Mouse (Mus musculus): ENCODE results near the gene Rev1. TPM values are rescaled to one million over a fixed set of nuclear protein-coding genes. Genes with fewer than 3 reads are reported as not detected.
"Not testable (repeated sequence)": the region's sequence is repeated elsewhere in the genome, so short reads cannot be mapped to it uniquely, and the experiment has no call there.

The Rev1 gene
- total RNA-seq, 2 experiments from 2014 or later: 36.2 to 44.1 TPM

DNA sequence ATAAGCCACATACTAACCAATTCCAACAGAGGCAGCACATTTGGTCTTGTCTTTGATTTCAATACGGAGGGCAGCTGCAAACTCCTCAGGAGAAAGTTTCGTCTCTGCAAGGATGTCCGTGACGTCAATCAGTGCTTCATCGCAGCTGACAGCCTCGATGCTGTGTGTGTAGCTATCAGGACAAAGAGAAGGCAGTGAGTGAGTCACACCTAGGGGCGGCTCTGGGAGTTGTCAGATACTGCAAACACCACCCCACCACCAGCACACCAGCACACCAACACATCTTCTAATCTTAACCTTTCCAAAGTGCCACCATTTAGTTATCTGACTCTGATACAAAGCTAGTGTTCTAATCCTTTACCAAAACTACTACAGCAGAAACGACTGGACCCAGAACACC lies 58.3 kb downstream of the Rev1 start:
- no peak for DNase-seq (ENCODE audit: low spot score in 2 of 2)

DNA sequence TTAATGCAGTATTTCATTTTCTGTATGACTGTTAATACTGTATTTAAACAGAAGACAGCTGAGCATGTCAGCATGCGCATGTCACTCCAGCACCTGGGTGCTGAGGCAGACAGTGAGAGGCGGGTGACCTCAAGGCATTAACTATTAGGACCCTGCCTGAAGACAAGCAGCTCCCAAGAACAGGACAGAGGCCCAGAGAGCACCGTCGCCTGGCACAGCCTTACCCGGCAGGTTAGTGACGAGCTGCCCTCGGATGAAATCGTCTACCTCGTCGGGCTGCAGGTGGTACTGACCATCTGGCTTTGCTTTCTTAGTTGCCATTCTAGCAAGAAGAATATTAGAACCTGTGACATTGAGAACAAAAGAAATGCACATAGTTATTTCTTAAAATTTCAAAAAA lies 62.3 kb downstream of the Rev1 start:
- DNase-seq (ENCODE audit: low spot score in 2 of 2): no peak

DNA sequence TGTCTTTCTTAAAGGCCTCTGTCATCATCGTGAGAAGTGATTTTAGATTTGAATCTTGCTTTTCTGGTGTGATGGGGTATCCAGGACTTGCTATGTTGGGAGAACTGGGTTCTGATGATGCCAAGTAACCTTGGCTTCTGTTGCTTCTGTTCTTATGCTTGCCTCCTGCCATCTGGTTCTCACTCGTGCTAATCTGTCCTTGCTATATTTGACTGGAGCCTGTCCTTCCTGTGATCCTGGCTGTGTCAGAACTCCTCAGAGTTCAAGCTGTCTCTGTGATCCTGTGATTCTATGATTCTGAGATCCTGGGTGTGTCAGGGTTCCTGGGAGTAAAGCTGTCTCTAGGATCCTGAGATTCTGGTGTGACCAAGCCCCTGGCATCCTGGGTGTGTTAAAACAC lies 67.4 kb downstream of the Rev1 start:
- not testable (repeated sequence) for DNase-seq (ENCODE audit: low spot score in 2 of 2)

DNA sequence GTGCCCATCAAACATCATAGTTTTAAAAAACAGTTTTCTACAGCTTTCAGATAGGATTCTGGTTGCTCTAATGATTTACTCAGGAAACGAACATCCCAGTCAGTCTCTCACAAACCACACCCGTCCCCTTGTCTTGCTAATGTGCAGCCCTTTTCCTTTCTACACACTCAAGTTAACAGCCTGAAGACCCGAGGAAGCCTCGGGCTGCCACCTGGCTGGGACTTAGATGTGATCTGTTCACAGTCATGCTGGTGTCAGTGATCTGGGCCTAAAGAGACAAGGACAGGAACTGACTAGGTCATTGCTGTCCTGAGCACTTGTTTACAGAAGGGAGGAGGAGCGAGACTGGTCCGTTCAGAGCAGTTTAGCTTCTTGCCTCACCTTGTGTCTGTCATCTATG lies 71.2 kb downstream of the Rev1 start:
- DNase-seq (ENCODE audit: low spot score in 2 of 2): no peak

DNA sequence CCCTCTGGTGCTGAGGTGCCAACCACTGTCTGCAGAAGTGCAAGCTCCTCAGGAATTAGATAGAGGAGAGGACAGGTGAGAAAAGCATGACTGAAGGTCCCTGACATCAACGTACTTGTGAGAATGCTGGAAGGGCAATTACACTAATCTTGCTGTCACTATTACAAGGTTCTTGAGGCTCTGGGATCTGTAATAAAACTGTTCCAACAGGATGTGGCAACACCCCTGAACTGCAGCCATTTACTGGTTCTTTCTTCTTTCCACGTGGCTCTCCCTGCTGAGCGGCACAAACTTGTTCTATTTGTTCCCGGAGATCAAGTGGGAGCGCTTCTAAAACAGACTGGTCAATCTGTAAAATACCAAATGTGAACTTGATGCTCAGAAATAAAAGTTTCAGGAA lies 74.4 kb downstream of the Rev1 start:
- no peak for DNase-seq (ENCODE audit: low spot score in 2 of 2)

DNA sequence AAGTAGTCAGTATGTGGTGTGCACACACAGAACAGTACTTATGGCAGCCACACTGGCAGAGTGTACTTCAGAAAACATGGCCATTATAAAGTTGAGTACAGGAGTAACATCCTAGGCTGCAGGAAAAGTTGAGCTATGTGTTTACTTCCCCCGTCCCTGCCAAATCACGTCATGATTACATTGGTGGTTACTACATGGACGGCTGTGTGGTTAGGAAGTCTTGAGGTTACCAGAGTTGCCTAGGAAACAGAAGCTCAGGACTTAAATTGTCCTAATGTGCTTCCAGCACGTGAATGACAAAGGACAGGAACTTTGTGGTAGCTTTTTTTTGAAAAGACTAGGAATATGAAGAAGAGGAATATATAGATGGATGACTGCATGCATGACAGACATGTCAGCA lies 80.0 kb downstream of the Rev1 start:
- DNase-seq (ENCODE audit: low spot score in 2 of 2): no peak

DNA sequence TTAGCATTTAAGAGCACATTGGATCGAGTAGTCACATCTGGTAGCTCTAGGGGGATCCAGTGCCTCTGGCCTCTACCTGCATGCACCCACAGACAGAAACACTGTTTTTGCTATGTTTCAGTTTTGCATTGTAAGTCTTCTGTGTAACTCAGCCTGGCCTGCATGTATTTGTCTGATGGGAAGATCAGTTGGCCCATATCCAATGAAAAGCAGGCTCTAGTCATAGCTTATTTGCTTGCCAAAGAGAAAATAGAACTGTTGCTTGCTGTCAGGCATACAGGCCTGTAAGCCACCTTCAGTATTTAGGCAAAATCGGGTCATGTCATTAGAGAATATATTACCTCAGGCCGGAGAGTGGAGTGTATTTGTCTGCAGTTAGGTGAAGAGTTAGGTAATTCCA lies 81.5 kb downstream of the Rev1 start:
- no peak for DNase-seq (ENCODE audit: low spot score in 2 of 2)

DNA sequence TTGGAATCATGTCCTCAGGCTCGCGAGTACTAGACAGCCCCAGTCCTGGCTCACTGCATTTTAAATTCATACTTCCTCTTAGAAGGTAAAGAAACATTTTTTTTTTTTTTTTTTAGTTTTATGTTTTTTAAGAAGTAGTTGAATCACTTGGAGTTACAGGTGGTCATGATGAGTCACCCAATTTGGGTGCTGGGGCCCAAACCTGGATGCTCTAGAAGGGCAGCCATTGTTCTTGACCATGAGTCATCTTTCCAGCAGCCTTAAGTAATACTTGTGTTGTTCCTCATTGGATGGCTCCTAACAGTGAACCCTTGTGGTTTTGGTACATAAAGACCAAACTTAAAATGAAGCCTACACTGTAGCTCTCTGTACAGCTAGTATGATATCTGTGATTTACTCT lies 90.7 kb downstream of the Rev1 start:
- DNase-seq (ENCODE audit: low spot score in 2 of 2): no peak

DNA sequence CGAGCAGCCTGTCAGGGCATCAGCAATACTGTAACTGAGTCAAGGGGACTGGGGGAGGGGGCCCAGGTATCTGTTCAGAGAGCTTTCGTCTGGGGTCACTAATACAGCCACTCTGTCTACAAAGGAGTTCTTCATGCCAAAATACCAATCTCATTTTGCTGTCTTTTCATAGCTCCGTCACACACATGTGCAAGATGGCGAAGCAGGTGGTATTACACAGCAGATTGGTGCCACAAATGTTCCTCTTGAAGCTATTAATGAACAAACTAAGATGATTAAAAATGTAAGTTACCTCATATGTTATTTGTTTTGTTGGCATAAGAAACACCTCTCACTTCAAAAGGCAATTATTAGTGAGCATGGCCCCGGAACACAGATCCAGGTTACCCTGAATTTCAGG lies 92.2 kb downstream of the Rev1 start:
- no peak for DNase-seq (ENCODE audit: low spot score in 2 of 2)

DNA sequence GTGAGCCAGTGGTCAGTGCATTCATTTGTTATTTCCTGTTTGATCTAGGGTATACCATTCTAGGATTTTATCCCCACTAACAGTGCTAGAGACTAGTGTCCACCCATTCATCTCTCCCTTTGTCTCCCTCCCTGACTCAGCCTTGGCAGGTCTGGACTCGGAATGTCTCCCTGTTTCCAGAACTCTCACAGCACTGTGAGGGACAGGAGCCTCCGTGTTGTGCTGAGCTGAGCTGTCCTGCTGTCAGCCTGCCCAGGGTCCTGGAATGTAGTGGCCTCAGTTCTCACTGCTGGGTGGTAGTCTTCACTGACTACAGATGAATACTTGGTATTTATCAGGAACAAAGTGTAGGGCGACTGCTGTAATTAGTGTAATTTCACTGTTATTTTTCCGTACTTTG lies 94.1 kb downstream of the Rev1 start:
- no peak for DNase-seq (ENCODE audit: low spot score in 2 of 2)

DNA sequence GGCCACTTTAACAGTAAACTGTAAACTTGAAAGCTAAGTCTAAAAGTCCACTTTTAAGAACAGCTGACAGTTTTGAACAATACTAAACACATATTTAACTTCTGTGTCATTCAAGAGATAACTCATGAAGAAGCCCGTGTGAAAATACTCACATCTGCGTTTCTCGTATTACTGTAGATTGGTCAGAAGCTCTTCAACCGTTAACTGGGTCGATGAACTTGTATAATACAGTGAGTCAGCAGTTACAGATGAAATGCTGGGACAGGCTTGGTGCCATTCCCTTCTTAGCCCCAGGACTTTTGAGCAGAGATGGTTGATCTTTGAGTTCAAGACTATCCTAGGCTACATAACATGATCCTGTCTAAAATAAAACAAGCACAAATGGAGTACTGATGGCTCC lies 98.2 kb downstream of the Rev1 start:
- no peak for DNase-seq (ENCODE audit: low spot score in 2 of 2)

DNA sequence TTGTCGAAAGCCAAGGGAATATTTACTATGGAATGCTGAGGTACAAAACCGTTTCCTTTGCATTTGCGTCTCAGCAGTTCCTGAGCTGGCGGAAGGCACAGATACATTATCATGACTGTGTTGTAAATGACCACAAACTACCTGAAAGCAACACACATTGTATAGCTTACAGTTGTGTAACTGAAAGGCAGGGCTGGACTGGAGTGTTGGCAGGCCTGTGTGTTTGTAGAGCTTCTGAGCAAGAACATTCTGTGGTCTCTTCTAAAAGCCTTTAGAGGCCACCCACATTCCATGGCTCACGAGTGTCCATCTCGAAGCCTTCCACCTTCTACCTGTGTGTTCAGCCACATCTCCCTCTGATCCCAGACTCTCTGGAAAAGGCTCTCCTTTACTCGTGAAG lies 102.3 kb downstream of the Rev1 start:
- DNase-seq (ENCODE audit: low spot score in 2 of 2): no peak

DNA sequence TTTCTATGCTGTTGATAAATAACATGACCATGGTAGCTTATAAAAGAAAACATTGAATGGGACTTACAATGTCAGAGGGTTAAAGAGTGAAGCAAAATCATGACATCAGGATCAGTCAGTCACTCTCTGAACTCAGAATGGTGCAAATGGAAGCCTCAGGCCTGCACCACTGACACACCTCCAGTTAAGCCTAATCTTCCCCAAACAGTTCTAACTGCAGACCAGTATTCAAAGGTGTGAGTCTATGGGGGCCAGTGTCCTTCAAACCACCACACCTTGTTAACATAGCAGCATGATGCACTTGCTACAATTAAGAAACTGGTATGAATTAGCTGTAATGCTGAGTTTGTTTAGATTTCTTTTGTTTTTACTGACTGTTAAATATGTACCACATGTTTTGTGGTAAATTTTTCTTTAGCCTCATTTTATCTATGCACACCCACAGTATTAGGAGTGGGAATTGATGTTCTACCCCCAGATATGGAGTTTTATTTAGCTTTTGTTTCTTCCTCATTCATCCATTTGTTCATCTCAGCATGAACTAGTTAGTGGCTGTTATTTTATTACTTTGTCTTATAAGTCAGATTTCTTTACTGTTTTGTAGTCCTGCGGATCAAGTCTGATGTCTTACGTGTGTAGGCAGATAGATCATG lies 114.9 kb downstream of the Rev1 start:
- DNase-seq (ENCODE audit: low spot score in 2 of 2): no peak

DNA sequence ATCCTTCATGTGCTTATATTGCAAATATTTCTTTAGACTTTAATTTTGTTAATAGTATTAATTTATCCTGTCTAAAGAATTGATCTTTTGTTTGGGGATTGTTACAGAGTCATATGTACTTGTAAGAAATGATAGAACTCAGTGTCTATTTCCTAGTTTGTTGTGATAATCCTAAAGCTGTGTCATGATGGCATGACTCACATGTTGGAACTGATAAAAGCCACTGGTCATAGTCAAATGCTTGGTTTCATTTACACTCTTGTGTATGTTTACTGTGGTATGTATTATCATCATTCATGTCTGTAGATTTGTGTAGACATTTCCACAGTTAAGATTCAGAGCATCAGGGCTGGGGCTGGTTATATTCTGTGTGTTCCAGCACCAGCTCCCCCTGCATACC lies 117.1 kb downstream of the Rev1 start:
- no peak for DNase-seq (ENCODE audit: low spot score in 2 of 2)

DNA sequence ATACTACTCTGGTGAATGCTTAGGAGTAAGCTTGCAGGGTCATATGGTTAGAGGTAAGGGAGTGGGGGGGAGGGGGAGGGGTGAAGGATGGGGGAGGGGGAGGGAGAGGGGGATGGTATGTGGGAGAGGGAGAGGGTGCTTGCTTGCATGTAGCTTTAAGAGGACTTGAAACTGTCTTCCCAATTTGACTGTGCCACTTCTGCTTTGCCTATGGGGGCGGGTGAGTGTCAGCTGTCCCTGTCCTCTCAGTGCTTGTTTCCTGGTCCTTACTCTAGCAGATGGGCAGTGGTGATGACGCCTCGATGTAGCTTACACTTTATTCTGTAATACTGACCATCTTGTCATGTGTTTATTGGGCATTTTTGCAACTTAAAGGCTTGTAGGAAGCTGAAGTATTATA lies 117.5 kb downstream of the Rev1 start:
- no peak for DNase-seq (ENCODE audit: low spot score in 2 of 2)

DNA sequence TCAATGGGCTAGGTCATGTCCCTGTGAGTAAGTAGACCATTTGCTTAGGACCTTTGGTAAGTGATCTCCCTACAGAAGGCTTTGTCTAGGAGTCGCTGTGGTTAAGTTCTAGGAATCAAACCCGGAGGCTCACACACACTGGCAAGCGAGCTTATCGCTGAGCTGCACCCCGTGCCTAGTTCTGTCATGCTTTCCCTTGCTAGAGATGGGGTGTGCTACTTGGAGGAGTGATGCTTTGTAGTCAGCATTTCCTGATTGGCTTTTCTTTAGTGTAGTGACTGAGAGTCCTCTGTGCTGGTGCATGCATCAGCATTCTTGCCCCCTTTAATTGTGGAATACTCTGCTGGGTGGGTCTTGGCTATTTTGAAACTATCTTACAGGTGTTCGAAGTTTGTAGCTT lies 118.0 kb downstream of the Rev1 start:
- DNase-seq (ENCODE audit: low spot score in 2 of 2): no peak

DNA sequence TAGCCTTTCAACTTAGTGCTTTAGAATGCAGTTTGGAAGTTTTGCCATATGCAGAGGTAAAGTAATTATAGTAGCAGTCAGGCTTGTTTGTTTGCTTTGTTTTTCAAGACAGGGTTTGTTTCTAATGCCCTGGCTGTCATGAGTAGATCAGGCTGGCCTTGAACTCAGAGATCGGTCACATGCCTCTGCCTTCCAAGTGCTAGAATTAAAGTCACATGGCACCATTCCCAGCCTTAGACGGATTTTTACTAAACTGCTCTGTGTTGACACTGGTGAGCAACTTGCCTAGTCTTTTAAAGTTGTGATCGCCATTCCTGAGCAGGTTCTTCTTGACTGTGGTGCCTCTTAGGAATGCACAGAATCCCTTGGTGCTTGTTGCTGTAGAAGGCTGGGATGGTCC lies 122.9 kb downstream of the Rev1 start:
- DNase-seq (ENCODE audit: low spot score in 2 of 2): no peak

DNA sequence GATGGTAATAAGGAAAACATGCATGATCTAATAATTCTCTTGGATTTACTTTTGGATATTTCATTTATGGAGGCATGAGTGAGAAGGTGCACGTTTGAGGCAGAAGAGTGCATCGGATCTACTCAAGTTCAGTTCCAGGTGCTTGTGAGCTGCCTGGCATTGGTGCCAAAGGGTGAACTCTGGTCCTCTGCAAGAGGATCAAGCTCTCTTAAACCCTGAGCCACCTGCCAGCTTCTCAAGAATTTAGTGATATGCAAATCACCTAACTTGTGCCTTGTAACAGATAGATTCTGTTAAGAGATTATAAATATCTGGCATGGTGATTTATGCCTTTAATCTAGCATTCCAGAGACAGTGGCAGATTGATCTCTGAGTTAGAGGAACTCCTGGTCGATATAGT lies 126.6 kb downstream of the Rev1 start:
- no peak for DNase-seq (ENCODE audit: low spot score in 2 of 2)

Other genes with a start within 250 kb of the Rev1 start
- 10 to 100 TPM; 22.7 to 23.6 TPM for gene Mitd1, start 239.4 kb downstream of the Rev1 start, total RNA-seq (2021)
- gene Mrpl30, start 239.3 kb downstream of the Rev1 start, total RNA-seq (2021): 100 to 1,000 TPM; 184 to 212 TPM
- not detected for gene Lyg2, start 213.3 kb downstream of the Rev1 start, total RNA-seq (2021)
- gene Lyg1, start 172.0 kb downstream of the Rev1 start, total RNA-seq (2021): not detected
- 10 to 100 TPM; 90.4 to 95.2 TPM for gene Txndc9, start 131.9 kb downstream of the Rev1 start, total RNA-seq (2021)
- gene Eif5b, start 131.8 kb downstream of the Rev1 start, total RNA-seq (2021): 10 to 100 TPM; 42.2 to 47.5 TPM

Measured in adrenal gland, postnatal 4 days (tissue).